Mouse (Mus musculus) forebrain, embryonic 11.5 days (tissue): Measurements from ENCODE around the gene Hmgcll1. TPM values are rescaled to one million over a fixed set of nuclear protein-coding genes. Genes with fewer than 3 reads are reported as not detected.

ENCODE experiments used
- ATAC-seq: fragments of 200-750 bp; cut with Nextera tagmentation; replicated peaks from 2 replicates; pipeline ENCODE4 v1.8.0; 2017; ENCODE audit warnings: moderate TSS enrichment; ENCODE audit not compliant: low FRiP score
- DNase-seq: peaks from one replicate; pipeline ENCODE4 v3.0.0-alpha.2; 2017; ENCODE audit warnings: low spot score
- H3K27ac ChIP-seq: fragments of 300-500 bp; sonication (generic); 2 replicates; pipeline ENCODE4 v1.5.1; 2014; ENCODE audit warnings: low read depth, low read length
- H3K27me3 ChIP-seq: fragments of 300-500 bp; sonication (generic); 2 replicates; pipeline ENCODE4 v1.6.1; 2014; ENCODE audit warnings: mild to moderate bottlenecking, low read length, mixed read lengths; ENCODE audit not compliant: control insufficient read depth, insufficient read depth
- H3K36me3 ChIP-seq: fragments of 300-500 bp; sonication (generic); 2 replicates; pipeline ENCODE4 v1.6.1; 2014; ENCODE audit warnings: mild to moderate bottlenecking, low read length, moderate library complexity, mixed read lengths; ENCODE audit not compliant: control insufficient read depth, insufficient read depth
- H3K4me1 ChIP-seq: fragments of 300-500 bp; sonication (generic); replicated peaks from 2 replicates; pipeline ENCODE4 v1.6.1; 2014; ENCODE audit warnings: low read length, mixed read lengths; ENCODE audit not compliant: control insufficient read depth, insufficient read depth
- H3K4me2 ChIP-seq: fragments of 300-500 bp; sonication (generic); 2 replicates; pipeline ENCODE4 v1.6.1; 2014; ENCODE audit warnings: low read depth, mild to moderate bottlenecking, low read length, moderate library complexity, mixed read lengths; ENCODE audit not compliant: severe bottlenecking
- H3K4me3 ChIP-seq: fragments of 300-500 bp; sonication (generic); 2 replicates; pipeline ENCODE4 v1.5.1; 2014; ENCODE audit warnings: low read depth, low read length
- H3K9ac ChIP-seq: fragments of 300-500 bp; sonication (generic); 2 replicates; pipeline ENCODE4 v1.6.1; 2014; ENCODE audit warnings: low read length
- H3K9me3 ChIP-seq: fragments of 300-500 bp; sonication (generic); 2 replicates; pipeline ENCODE4 v1.6.1; 2016; ENCODE audit warnings: low read length, mixed read lengths; ENCODE audit not compliant: control insufficient read depth
- WGBS: fragments of 180-500 bp; shearing (Covaris S2); extraction: QIAGEN DNeasy Blood & Tissue Kit; methylation state at CpG from one replicate; pipeline ENCODE4 v1.1.7; 2014; 5-methylcytosine and 5-hydroxymethylcytosine counted together
- polyA plus RNA-seq: library from polyadenylated mRNA; unstranded; fragments of >200 nt; fragmentation: Nextera tagmentation; extraction: Ambion mirVana; gene quantifications from 2 replicates; pipeline ENCODE4 v1.2.1, GENCODE M21; 2014

The Hmgcll1 gene
- polyA plus RNA-seq, 1 experiment from 2014 or later, result 9.5 TPM

DNA sequence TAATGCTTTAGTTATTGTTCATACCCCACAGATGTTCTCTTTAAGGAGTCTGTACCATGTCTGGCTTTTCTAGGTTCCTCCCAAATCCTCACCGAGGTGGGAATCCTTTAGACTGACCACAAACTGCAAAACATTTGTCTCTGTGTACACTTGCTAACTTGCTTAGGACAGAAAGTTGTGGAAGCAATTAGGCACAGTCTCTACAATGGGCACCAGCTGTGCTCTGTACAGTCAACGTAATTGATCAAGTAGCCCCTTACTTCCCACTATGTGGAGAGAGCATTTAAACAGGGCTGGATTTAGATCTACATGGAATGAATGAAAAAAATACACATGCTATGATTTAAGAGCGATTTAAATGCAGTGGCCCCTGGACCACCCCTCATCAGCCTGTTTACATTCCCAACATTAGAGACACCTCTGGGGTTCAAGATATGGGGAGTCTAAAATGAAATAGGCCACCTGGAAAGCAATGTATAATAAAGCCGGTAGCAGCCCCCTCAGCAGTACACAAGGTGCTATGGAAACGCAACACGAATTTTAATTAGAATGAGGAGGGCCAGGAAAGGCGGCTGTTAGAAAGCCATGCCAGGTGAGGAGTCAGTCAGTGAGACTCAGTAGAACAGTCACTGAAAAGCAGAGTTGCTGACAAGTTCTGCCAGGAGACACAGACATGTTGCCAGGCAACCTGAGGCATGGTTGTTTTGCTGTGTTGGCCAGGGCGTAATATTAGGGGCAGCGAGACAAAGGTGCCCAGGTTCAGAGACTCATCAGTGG is 23.9 kb downstream of the Hmgcll1 start:
- WGBS, result 53% methylated on average over 9 of the region's 9 CpGs
- no peak overlapping the region for H3K4me2 ChIP-seq
- peak; percentile 63 for ATAC-seq

DNA sequence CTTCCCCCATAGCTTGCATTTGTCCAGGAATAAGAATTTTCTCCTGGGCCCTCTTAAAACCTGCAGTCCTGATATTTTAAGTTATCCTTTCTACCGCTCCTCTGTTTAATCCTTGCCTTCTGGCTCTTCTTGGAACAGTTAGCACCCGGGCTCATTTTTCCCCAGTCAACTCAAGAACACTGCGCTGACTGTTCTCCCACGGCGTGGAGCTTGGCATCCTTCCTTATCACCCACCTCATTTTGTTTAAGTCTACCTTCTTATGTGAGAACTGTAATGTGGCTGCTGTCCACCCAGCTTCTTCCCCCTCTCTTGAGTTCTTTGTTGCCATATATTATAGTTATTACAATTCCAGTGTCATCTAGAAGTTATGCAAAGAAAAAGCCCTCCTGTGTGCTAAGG is 25.1 kb downstream of the Hmgcll1 start:
- ATAC-seq (no peak), DNase-seq (no peak)
- Histone ChIP-seq H3K9ac (no peak overlapping the region), H3K4me2 (no peak overlapping the region), H3K36me3 (no peaks in the 10 kb centered on the region), H3K4me1 (no peaks in the 10 kb centered on the region), H3K9me3 (no peaks in the 10 kb centered on the region), H3K4me3 (no peak overlapping the region), H3K27me3 (no peaks in the 10 kb centered on the region), H3K27ac (no peak overlapping the region)
- WGBS, result 92% methylated on average over 5 of the region's 5 CpGs

More for the DNA sequence above, 23.9 kb downstream of the Hmgcll1 start:
- Histone ChIP-seq H3K27ac (no peak overlapping the region), H3K9ac (no peak overlapping the region), H3K9me3 (no peaks in the 10 kb centered on the region), H3K27me3 (no peaks in the 10 kb centered on the region), H3K36me3 (no peaks in the 10 kb centered on the region), H3K4me3 (no peak overlapping the region), H3K4me1 (no peaks in the 10 kb centered on the region)
- no peak for DNase-seq

DNA sequence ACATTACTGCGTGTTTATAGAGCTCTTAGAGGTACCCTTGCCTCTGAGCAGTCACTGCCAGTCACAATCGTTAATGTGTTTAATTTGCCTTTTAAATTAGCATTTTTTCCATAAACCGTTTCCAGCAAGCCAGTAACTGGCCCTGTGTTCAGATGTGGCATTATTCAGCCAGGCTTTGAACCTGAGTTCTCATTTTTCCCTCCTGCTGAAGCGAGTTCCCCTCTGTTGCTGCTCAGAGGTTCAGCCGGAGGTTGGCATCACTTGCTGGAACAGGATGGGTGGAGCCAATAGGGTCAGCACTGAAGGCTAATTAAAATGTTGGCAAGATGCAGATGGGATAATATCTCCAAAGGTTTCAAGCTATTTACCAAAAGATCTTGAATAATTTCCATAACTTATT is 28.7 kb downstream of the Hmgcll1 start:
- H3K9me3 ChIP-seq, result no peaks in the 10 kb centered on the region
- no peak for DNase-seq
- no peaks in the 10 kb centered on the region for H3K4me1 ChIP-seq
- ATAC-seq, result no peak
- H3K9ac ChIP-seq, result no peak overlapping the region
- H3K27ac ChIP-seq, result no peak overlapping the region
- no peak overlapping the region for H3K4me3 ChIP-seq
- 65% methylated on average over 5 of the region's 5 CpGs for WGBS
- H3K36me3 ChIP-seq, result no peaks in the 10 kb centered on the region
- no peaks in the 10 kb centered on the region for H3K27me3 ChIP-seq
- H3K4me2 ChIP-seq, result no peak overlapping the region

DNA sequence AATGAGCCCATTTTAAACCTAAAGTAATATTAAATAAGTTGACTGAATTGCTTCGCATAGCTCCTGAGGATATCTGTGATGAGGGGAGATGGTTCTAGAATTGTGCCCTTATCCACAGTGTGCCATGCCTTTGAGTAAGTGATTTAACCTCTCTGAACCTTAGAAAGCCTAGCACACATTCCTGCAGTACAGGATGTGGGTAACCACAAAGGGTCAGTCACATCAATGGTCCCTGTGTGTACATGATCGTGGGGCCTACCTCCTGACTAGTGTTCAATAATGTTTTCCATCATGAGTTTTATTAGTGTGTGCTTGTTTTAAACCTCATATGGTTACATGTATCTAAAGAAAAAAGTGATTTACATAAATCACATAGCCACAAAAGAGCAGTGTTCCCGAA is 46.3 kb downstream of the Hmgcll1 start:
- DNase-seq, result no peak
- H3K4me1 ChIP-seq, result no peaks in the 10 kb centered on the region
- H3K27me3 ChIP-seq, result no peaks in the 10 kb centered on the region
- no peak overlapping the region for H3K27ac ChIP-seq
- no peak overlapping the region for H3K4me2 ChIP-seq
- WGBS, result 84% methylated on average over 3 of the region's 3 CpGs
- no peaks in the 10 kb centered on the region for H3K9me3 ChIP-seq
- no peak for ATAC-seq
- H3K9ac ChIP-seq, result no peak overlapping the region
- H3K4me3 ChIP-seq, result no peak overlapping the region
- no peaks in the 10 kb centered on the region for H3K36me3 ChIP-seq

DNA sequence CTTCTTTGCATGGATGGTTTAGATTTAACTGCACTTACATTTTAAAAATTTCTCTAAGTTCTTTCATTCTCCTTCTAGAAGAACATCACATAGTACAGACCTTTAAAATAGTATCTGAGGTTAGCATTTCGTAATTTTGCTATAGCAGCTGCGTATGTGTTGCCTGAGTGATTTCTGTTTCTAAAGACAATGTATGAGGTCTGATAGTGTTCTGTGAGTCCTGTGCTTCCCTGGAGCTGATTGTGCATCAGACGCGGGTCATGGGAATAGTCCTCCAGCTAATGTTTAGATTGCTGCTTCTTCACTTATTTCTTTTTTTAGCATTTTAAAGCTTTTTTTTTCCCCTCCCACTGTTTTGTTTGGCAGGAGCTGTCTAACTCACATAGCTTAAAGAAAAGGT is 46.8 kb downstream of the Hmgcll1 start:
- Histone ChIP-seq H3K36me3 (no peaks in the 10 kb centered on the region), H3K4me1 (no peaks in the 10 kb centered on the region), H3K4me2 (no peak overlapping the region), H3K9ac (no peak overlapping the region), H3K27ac (no peak overlapping the region), H3K9me3 (no peaks in the 10 kb centered on the region), H3K27me3 (no peaks in the 10 kb centered on the region), H3K4me3 (no peak overlapping the region)
- DNase-seq (no peak), ATAC-seq (no peak)
- WGBS, result 86% methylated on average over 4 of the region's 4 CpGs

DNA sequence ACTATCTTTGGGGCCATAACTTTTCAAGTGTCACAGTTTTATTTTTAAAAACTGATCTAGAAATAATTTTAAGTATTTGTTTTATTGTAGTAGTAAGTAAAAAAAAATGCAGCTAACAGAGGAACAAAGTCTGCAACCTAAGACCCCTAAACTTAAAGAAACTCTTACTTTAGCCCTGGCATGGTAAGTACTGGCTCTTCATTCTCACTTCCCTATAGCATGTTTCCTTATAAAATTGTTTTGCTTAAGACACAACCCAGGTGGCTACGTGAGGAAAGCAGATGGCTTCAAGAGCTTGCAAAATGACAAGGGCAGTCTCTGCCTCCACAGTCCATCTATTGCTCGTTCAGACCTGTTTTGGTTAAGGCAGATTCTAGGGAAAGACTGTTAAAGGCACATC is 49.5 kb downstream of the Hmgcll1 start:
- Histone ChIP-seq H3K4me1 (no peaks in the 10 kb centered on the region), H3K27me3 (no peaks in the 10 kb centered on the region), H3K4me2 (no peak overlapping the region), H3K4me3 (no peak overlapping the region), H3K9me3 (no peaks in the 10 kb centered on the region), H3K27ac (no peak overlapping the region), H3K9ac (no peak overlapping the region), H3K36me3 (no peaks in the 10 kb centered on the region)
- 75% methylated on average over 2 of the region's 2 CpGs for WGBS
- ATAC-seq, result no peak
- DNase-seq, result no peak

DNA sequence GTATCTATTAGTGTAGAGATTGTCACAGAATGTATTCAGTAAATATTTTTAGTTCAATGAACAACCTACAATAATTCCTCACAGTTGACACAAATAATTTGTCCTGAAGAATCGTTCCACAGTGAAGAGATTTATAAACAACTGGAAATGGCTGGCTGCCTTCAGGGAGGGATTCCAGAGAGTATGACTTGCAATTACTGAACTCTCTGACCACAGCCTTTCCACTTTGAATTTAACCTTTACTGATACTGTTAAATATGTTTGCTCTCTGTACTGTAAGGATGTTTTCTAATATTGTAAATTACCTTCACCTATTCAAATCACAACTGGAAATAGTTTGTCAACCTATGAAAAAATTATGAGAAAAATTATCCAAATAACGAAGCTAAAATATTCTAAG is 76.9 kb downstream of the Hmgcll1 start:
- H3K4me3 ChIP-seq, result no peak overlapping the region
- no peaks in the 10 kb centered on the region for H3K27me3 ChIP-seq
- no peaks in the 10 kb centered on the region for H3K4me1 ChIP-seq
- H3K9me3 ChIP-seq, result no peaks in the 10 kb centered on the region
- H3K4me2 ChIP-seq, result no peak overlapping the region
- WGBS, result 84% methylated on average over 2 of the region's 2 CpGs
- no peak overlapping the region for H3K9ac ChIP-seq
- no peaks in the 10 kb centered on the region for H3K36me3 ChIP-seq
- no peak overlapping the region for H3K27ac ChIP-seq
- ATAC-seq, result no peak
- DNase-seq, result no peak

DNA sequence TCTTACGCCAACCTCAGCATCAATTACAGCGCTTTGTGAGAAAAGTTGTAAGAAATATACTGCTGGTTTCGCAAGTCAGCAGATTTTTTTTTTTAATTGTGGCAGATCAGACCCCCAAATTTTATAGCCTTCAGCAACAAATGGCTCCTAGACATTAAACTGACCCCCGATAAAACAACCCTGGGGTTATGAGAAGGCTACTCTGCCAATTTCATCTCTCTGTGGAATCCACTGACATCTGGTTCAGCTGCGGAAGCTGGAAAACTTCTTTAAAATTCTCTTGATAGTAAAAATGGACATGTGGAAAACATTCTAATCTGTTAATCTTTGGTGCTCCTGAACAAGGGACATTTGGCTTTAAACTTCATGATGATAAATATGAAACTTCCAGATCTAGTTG is 82.6 kb downstream of the Hmgcll1 start:
- no peaks in the 10 kb centered on the region for H3K9me3 ChIP-seq
- H3K27me3 ChIP-seq, result no peaks in the 10 kb centered on the region
- no peak for ATAC-seq
- H3K9ac ChIP-seq, result no peak overlapping the region
- no peaks in the 10 kb centered on the region for H3K4me1 ChIP-seq
- no peak for DNase-seq
- H3K4me2 ChIP-seq, result no peak overlapping the region
- 95% methylated on average over 5 of the region's 5 CpGs for WGBS
- H3K27ac ChIP-seq, result no peak overlapping the region
- H3K36me3 ChIP-seq, result no peaks in the 10 kb centered on the region
- no peak overlapping the region for H3K4me3 ChIP-seq

DNA sequence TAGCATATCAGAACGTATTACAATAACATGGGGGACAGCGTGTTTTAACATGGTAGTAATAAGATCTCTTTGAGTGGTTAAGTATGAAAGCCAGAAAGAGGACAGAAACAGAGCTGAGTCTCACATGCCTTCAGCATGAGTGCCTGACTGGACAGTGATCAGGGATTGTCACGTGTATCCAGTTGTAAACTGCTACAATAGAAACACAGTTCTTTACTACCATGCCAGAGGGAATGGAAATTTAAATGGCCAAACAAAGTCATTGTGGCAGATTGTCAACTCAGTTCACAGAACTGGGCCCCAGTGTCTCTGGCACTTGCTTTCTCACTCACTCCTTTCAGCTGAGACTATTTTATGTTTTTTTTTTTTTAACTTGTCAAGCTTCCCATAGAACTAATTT is 85.3 kb downstream of the Hmgcll1 start:
- Histone ChIP-seq H3K4me3 (no peak overlapping the region), H3K4me1 (no peaks in the 10 kb centered on the region), H3K9me3 (no peaks in the 10 kb centered on the region), H3K27ac (no peak overlapping the region), H3K36me3 (no peaks in the 10 kb centered on the region), H3K9ac (no peak overlapping the region), H3K4me2 (no peak overlapping the region), H3K27me3 (no peaks in the 10 kb centered on the region)
- 84% methylated on average over 3 of the region's 3 CpGs for WGBS
- no peak for DNase-seq
- ATAC-seq, result no peak
